Mouse (Mus musculus) intestine, postnatal 0 days (tissue): ENCODE measurements around the gene Kcnip4. TPM values are rescaled to one million over a fixed set of nuclear protein-coding genes. Genes with fewer than 3 reads are reported as not detected.
A peak's percentile ranks its signal among the peaks of the same experiment; 100 is the strongest.

Source experiments
- ATAC-seq: fragments of 200-750 bp; cut with Nextera tagmentation; 2 replicates; pipeline ENCODE4 v1.8.0; 2017; ENCODE audit warnings: mild to moderate bottlenecking, moderate TSS enrichment, moderate library complexity
- H3K27ac ChIP-seq: fragments of 300-500 bp; sonication (generic); 2 replicates; pipeline ENCODE4 v1.5.1; 2014; ENCODE audit warnings: mild to moderate bottlenecking, low read depth, low read length, moderate library complexity
- H3K27me3 ChIP-seq: fragments of 300-500 bp; sonication (generic); replicated peaks from 2 replicates; pipeline ENCODE4 v1.6.1; 2014; ENCODE audit warnings: low read length, mixed read lengths; ENCODE audit not compliant: control insufficient read depth, insufficient read depth
- H3K36me3 ChIP-seq: fragments of 300-500 bp; sonication (generic); 2 replicates; pipeline ENCODE4 v1.6.1; 2014; ENCODE audit warnings: mild to moderate bottlenecking, moderate library complexity; ENCODE audit not compliant: control insufficient read depth, insufficient read depth
- H3K4me1 ChIP-seq: fragments of 300-500 bp; sonication (generic); replicated peaks from 2 replicates; pipeline ENCODE4 v1.6.1; 2014; ENCODE audit warnings: antibody characterized with exemption, low read length, mixed read lengths; ENCODE audit not compliant: control insufficient read depth, insufficient read depth
- H3K4me2 ChIP-seq: fragments of 300-500 bp; sonication (generic); replicated peaks from 2 replicates; pipeline ENCODE4 v1.6.1; 2014; ENCODE audit warnings: low read depth, mild to moderate bottlenecking, moderate library complexity
- H3K4me3 ChIP-seq: fragments of 300-500 bp; sonication (generic); 2 replicates; pipeline ENCODE4 v1.5.1; 2014; ENCODE audit warnings: low read depth, low read length
- H3K9ac ChIP-seq: fragments of 300-500 bp; sonication (generic); 2 replicates; pipeline ENCODE4 v1.6.1; 2014; ENCODE audit warnings: mild to moderate bottlenecking, low read depth, low read length
- H3K9me3 ChIP-seq: fragments of 300-500 bp; sonication (generic); 2 replicates; pipeline ENCODE4 v1.6.1; 2016; ENCODE audit warnings: mixed run types; ENCODE audit not compliant: control insufficient read depth
- CTCF ChIP-seq: sonication (generic); IDR thresholded peaks from 2 replicates; pipeline ENCODE4 v1.5.1; 2016; ENCODE audit warnings: low read depth, mild to moderate bottlenecking, control low read depth, antibody characterized with exemption, moderate library complexity
- WGBS: fragments of 180-500 bp; shearing (Covaris S2); extraction: QIAGEN DNeasy Blood & Tissue Kit; methylation state at CpG from one replicate; pipeline ENCODE4 v1.1.7; 2014; 5-methylcytosine and 5-hydroxymethylcytosine counted together
- polyA plus RNA-seq: library from polyadenylated mRNA; unstranded; fragments of >200 nt; fragmentation: Nextera tagmentation; extraction: Ambion mirVana; gene quantifications from 2 replicates; pipeline ENCODE4 v1.2.1, GENCODE M21; 2015

The Kcnip4 gene
- polyA plus RNA-seq, 1 experiment from 2014 or later, result 1.5 TPM

- H3K4me3 ChIP-seq, result no peak overlapping the region
- H3K4me1 ChIP-seq, result no peaks in the 10 kb centered on the region
- no peaks in the 10 kb centered on the region for H3K9me3 ChIP-seq
- no peaks in the 10 kb centered on the region for H3K36me3 ChIP-seq
- no peak for TF ChIP-seq CTCF
- 55% methylated on average over 6 of the region's 6 CpGs for WGBS
- ATAC-seq, result no peak
- H3K27ac ChIP-seq, result no peak overlapping the region
- H3K4me2 ChIP-seq, result no peak overlapping the region
- no peak overlapping the region for H3K9ac ChIP-seq
- no peaks in the 10 kb centered on the region for H3K27me3 ChIP-seq
These were observed 888.0 kb downstream of the Kcnip4 start for GRCm38 (mm10) chr5:48636675-48637074.

GRCm38 (mm10) chr5:48633631-48634030, 891.1 kb downstream of the Kcnip4 start:
- no peak for ATAC-seq
- Histone ChIP-seq H3K9me3 (no peaks in the 10 kb centered on the region), H3K4me3 (no peak overlapping the region), H3K27me3 (no peaks in the 10 kb centered on the region), H3K9ac (no peak overlapping the region), H3K36me3 (no peaks in the 10 kb centered on the region), H3K4me1 (no peaks in the 10 kb centered on the region), H3K27ac (no peak overlapping the region), H3K4me2 (no peak overlapping the region)
- WGBS, result 83% methylated on average over 3 of the region's 3 CpGs
- TF ChIP-seq CTCF, result no peak

- no peak overlapping the region for H3K27ac ChIP-seq
- TF ChIP-seq CTCF, result no peak
- no peaks in the 10 kb centered on the region for H3K36me3 ChIP-seq
- H3K4me2 ChIP-seq, result no peak overlapping the region
- no peaks in the 10 kb centered on the region for H3K9me3 ChIP-seq
- H3K9ac ChIP-seq, result no peak overlapping the region
- no peak overlapping the region for H3K4me3 ChIP-seq
- no peaks in the 10 kb centered on the region for H3K27me3 ChIP-seq
- WGBS, result 77% methylated on average over 7 of the region's 7 CpGs
- no peaks in the 10 kb centered on the region for H3K4me1 ChIP-seq
- ATAC-seq, result no peak
These were observed 901.3 kb downstream of the Kcnip4 start for GRCm38 (mm10) chr5:48623370-48623769.

GRCm38 (mm10) chr5:48606916-48607315, 917.8 kb downstream of the Kcnip4 start:
- Histone ChIP-seq H3K4me3 (no peak overlapping the region), H3K36me3 (no peaks in the 10 kb centered on the region), H3K27me3 (no peaks in the 10 kb centered on the region), H3K9me3 (no peaks in the 10 kb centered on the region), H3K27ac (no peak overlapping the region), H3K4me2 (no peak overlapping the region), H3K9ac (no peak overlapping the region), H3K4me1 (no peaks in the 10 kb centered on the region)
- no peak for ATAC-seq
- 90% methylated on average over 5 of the region's 5 CpGs for WGBS
- no peak for TF ChIP-seq CTCF

- Histone ChIP-seq H3K4me2 (no peak overlapping the region), H3K9ac (no peak overlapping the region), H3K36me3 (no peaks in the 10 kb centered on the region), H3K4me3 (no peak overlapping the region), H3K27ac (no peak overlapping the region), H3K27me3 (no peaks in the 10 kb centered on the region), H3K4me1 (no peaks in the 10 kb centered on the region), H3K9me3 (no peaks in the 10 kb centered on the region)
- TF ChIP-seq CTCF, result no peak
- 88% methylated on average over 9 of the region's 9 CpGs for WGBS
- ATAC-seq, result no peak
These were observed 918.4 kb downstream of the Kcnip4 start for GRCm38 (mm10) chr5:48606281-48606680.

GRCm38 (mm10) chr5:48599481-48600040, 925.1 kb downstream of the Kcnip4 start:
- no peaks in the 10 kb centered on the region; the same call in 1 of the 2 replicates for H3K27me3 ChIP-seq
- H3K4me2 ChIP-seq, result peak overlapping the region; percentile 32; the same call in 1 of the 2 replicates
- under 1% methylated on average over 12 of the region's 12 CpGs for WGBS
- no peaks in the 10 kb centered on the region for H3K4me1 ChIP-seq
- no peak overlapping the region for H3K9ac ChIP-seq
- no peaks in the 10 kb centered on the region for H3K36me3 ChIP-seq
- no peak overlapping the region for H3K4me3 ChIP-seq
- no peak for TF ChIP-seq CTCF
- ATAC-seq, result no peak
- H3K27ac ChIP-seq, result no peak overlapping the region
- H3K9me3 ChIP-seq, result no peaks in the 10 kb centered on the region

- ATAC-seq, result no peak
These were observed 936.7 kb downstream of the Kcnip4 start for GRCm38 (mm10) chr5:48588014-48588413.

More at GRCm38 (mm10) chr5:48588014-48588413, 936.7 kb downstream of the Kcnip4 start:
- H3K4me1 ChIP-seq, result no peaks in the 10 kb centered on the region
- no peaks in the 10 kb centered on the region for H3K27me3 ChIP-seq
- no peak overlapping the region for H3K9ac ChIP-seq
- no peak overlapping the region for H3K4me2 ChIP-seq
- no peaks in the 10 kb centered on the region for H3K9me3 ChIP-seq
- H3K36me3 ChIP-seq, result no peaks in the 10 kb centered on the region
- H3K27ac ChIP-seq, result no peak overlapping the region
- H3K4me3 ChIP-seq, result no peak overlapping the region
- TF ChIP-seq CTCF, result no peak
